Mouse (Mus musculus): ENCODE data around the gene Cachd1. TPM values are rescaled to one million over a fixed set of nuclear protein-coding genes. Genes with fewer than 3 reads are reported as not detected.

Cachd1 gene
- polyA plus RNA-seq, 1 experiment: 10.3 TPM

DNA sequence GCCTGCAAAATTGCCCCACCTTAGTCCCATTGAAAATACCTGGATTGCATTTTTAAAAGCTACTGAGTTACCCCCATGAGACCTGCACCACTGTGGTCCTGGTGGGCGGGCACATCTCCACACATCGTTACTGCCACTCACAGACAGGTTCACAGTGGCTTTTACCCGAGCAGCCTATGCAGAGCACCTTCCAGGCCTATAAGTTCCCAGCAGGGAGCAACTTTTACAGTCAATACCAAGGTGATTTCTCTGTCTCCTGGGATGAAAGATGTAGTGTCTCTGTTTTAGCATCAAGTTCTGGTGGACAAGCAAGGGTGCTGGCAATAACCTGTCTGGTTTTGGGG, 24.9 kb downstream of the Cachd1 start:
- H3K4me1 ChIP-seq (ENCODE audit: control insufficient read depth, insufficient read depth, low read length): no peaks in the 10 kb centered on the region
- H3K4me3 ChIP-seq (replicated peaks; ENCODE audit: control insufficient read depth, low read depth, low read length): no peak overlapping the region
- H3K27ac ChIP-seq (ENCODE audit: control insufficient read depth, insufficient read depth, low read depth, low read length, poor library complexity): no peak overlapping the region
- TF ChIP-seq POLR2A (IDR thresholded peaks at IDR 0.05; ENCODE audit: borderline replicate concordance, control insufficient read depth, low read depth, low read length): no peak
- TF ChIP-seq CTCF (IDR thresholded peaks at IDR 0.05; ENCODE audit: control insufficient read depth, insufficient read depth, low read length): no peak
- WGBS: 83% methylated on average over 3 of the region's 3 CpGs

DNA sequence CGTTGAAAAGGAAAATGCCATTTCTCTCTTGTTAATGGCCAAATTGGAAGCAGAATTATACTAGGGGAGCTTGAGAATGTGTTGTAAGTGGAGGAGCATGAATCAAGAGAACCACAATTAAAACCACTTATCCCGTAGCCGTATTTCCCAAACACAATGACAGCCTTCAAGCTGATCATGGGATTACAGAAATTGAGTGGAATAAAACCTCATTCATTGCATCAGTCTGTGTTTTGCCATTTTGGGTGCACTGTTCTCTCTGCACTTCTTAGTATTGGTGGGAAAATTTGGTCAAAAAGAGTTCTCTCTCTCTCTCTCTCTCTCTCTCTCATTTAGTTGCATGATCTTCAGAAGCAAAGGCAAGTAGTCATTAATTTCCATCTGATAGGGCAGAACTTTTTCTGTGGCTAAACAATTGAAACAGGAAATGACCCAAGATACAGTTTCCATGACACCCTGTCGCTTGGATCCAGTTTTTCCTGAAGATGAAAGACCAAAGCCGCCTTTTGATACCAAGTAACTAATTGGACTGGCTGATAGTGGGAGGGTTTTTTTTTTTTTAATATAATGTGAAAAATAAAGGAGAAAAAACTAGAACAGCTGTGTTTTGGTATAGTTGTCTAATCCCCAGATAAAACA, 34.7 kb downstream of the Cachd1 start:
- 63% methylated on average over 5 of the region's 5 CpGs for WGBS
- TF ChIP-seq POLR2A (IDR thresholded peaks at IDR 0.05; ENCODE audit: borderline replicate concordance, control insufficient read depth, low read depth, low read length) (no peak), CTCF (IDR thresholded peaks at IDR 0.05; ENCODE audit: control insufficient read depth, insufficient read depth, low read length) (no peak)
- no peak overlapping the region for H3K27ac ChIP-seq (ENCODE audit: control insufficient read depth, insufficient read depth, low read depth, low read length, poor library complexity)
- no peaks in the 10 kb centered on the region for H3K4me1 ChIP-seq (ENCODE audit: control insufficient read depth, insufficient read depth, low read length)
- no peak overlapping the region for H3K4me3 ChIP-seq (replicated peaks; ENCODE audit: control insufficient read depth, low read depth, low read length)

DNA sequence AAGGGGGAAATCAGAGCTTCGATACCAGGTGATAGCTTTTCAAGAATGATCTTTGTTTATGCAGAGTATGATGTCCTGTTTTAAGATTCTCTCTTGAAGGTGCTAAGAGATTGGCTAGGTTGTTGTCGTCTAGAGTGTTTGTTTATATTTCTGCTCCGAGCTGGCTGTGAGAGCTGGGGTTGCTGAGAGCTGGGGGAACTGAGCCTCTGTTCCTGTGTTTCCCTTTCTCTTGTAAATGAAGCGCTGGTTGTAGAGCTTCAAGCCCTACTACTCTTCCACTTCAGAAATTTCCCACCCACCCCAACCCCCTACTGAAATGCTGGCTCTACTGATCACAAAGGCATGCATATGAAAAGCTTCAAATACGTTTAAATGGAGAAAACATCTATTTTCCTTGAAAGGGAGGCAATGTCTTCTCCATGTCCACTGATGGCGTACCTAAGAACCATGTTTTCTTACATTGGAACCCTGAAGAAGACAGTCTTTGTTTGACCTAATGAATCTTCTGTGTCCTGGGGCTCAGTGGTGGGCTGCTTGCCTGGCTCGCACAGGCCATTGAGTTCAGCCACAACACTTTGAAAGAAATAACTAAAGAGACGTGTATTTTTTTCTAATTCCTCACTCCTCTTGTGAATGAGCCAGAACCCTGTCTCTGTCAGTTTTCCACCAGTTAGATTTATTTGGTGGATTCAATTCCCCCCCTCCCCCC, 35.5 kb downstream of the Cachd1 start:
- Histone ChIP-seq H3K27ac (ENCODE audit: control insufficient read depth, insufficient read depth, low read depth, low read length, poor library complexity) (no peak overlapping the region), H3K4me1 (ENCODE audit: control insufficient read depth, insufficient read depth, low read length) (no peaks in the 10 kb centered on the region), H3K4me3 (replicated peaks; ENCODE audit: control insufficient read depth, low read depth, low read length) (no peak overlapping the region)
- TF ChIP-seq POLR2A (IDR thresholded peaks at IDR 0.05; ENCODE audit: borderline replicate concordance, control insufficient read depth, low read depth, low read length): no peak
- TF ChIP-seq CTCF (IDR thresholded peaks at IDR 0.05; ENCODE audit: control insufficient read depth, insufficient read depth, low read length): no peak
- 53% methylated on average over 8 of the region's 8 CpGs for WGBS

DNA sequence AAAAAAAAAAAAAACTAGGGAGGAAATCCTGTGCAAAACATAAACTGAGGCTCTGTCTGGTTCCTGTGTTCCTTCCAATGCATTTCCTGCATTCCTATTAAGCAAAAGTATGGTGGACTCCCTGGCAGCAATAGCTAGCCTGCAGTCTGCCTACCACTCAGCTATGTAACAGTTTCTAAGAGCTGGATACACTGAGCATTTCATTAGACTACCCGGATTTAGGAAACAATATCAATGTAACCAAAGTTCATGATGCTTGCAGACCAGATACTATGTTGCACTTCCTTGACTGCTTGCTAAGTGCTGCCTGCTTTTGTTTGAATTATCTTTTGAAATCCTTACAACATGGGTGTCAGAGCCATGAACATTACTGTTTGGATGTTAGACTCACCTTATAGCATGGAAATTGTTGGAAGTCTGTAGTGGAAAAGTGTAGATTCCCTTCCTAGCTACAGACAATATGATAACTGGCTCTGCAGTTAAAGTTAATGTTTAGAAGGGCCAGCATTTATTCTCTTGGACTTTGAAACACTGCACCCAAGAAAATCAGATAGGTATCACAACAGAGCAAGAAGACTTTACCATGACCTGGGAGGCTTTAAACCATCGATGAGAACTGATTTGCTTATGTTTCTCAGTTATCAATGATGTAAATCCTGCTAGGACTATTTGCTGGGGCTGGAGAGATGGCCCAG, 37.4 kb downstream of the Cachd1 start:
- no peak overlapping the region for H3K27ac ChIP-seq (ENCODE audit: control insufficient read depth, insufficient read depth, low read depth, low read length, poor library complexity)
- H3K4me3 ChIP-seq (replicated peaks; ENCODE audit: control insufficient read depth, low read depth, low read length): no peak overlapping the region
- no peaks in the 10 kb centered on the region for H3K4me1 ChIP-seq (ENCODE audit: control insufficient read depth, insufficient read depth, low read length)
- TF ChIP-seq CTCF (IDR thresholded peaks at IDR 0.05; ENCODE audit: control insufficient read depth, insufficient read depth, low read length): no peak
- no peak for TF ChIP-seq POLR2A (IDR thresholded peaks at IDR 0.05; ENCODE audit: borderline replicate concordance, control insufficient read depth, low read depth, low read length)
- WGBS: 55% methylated on average over 2 of the region's 2 CpGs

- Histone ChIP-seq H3K27ac (ENCODE audit: control insufficient read depth, insufficient read depth, low read depth, low read length, poor library complexity) (no peak overlapping the region), H3K4me3 (replicated peaks; ENCODE audit: control insufficient read depth, low read depth, low read length) (no peak overlapping the region), H3K4me1 (ENCODE audit: control insufficient read depth, insufficient read depth, low read length) (no peaks in the 10 kb centered on the region)
- WGBS: 78% methylated on average over 3 of the region's 3 CpGs
- TF ChIP-seq CTCF (IDR thresholded peaks at IDR 0.05; ENCODE audit: control insufficient read depth, insufficient read depth, low read length) (no peak), POLR2A (IDR thresholded peaks at IDR 0.05; ENCODE audit: borderline replicate concordance, control insufficient read depth, low read depth, low read length) (no peak)
Measured at GRCm38 (mm10) chr4:100819238-100819637, 42.8 kb downstream of the Cachd1 start.

DNA sequence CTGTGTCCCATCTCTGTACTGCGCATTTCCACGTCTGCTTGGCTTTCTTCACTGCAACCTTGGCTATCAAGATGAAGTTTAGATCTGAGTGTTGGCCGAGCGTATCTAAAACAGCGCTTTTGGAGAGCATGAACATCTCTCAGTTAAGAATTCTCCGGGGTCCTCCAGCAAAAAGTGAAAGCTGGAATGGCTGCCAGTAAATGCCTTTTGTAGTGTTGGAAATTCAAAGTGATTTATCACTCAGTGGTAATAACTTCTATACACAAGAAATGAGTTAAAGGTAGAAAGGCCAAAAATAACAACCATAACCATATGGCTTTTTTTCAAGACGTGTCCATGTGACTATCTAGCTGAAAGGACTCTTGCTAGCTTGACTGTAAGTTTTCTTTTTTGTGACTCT, 46.1 kb downstream of the Cachd1 start:
- H3K4me3 ChIP-seq (replicated peaks; ENCODE audit: control insufficient read depth, low read depth, low read length): no peak overlapping the region
- no peak for TF ChIP-seq POLR2A (IDR thresholded peaks at IDR 0.05; ENCODE audit: borderline replicate concordance, control insufficient read depth, low read depth, low read length)
- no peak for TF ChIP-seq CTCF (IDR thresholded peaks at IDR 0.05; ENCODE audit: control insufficient read depth, insufficient read depth, low read length)
- no peaks in the 10 kb centered on the region for H3K4me1 ChIP-seq (ENCODE audit: control insufficient read depth, insufficient read depth, low read length)
- H3K27ac ChIP-seq (ENCODE audit: control insufficient read depth, insufficient read depth, low read depth, low read length, poor library complexity): no peak overlapping the region
- 78% methylated on average over 7 of the region's 7 CpGs for WGBS

GRCm38 (mm10) chr4:100827374-100827773, 50.9 kb downstream of the Cachd1 start:
- Histone ChIP-seq H3K4me1 (ENCODE audit: control insufficient read depth, insufficient read depth, low read length) (no peaks in the 10 kb centered on the region), H3K27ac (ENCODE audit: control insufficient read depth, insufficient read depth, low read depth, low read length, poor library complexity) (no peak overlapping the region), H3K4me3 (replicated peaks; ENCODE audit: control insufficient read depth, low read depth, low read length) (no peak overlapping the region)
- 63% methylated on average over 5 of the region's 5 CpGs for WGBS
- no peak for TF ChIP-seq POLR2A (IDR thresholded peaks at IDR 0.05; ENCODE audit: borderline replicate concordance, control insufficient read depth, low read depth, low read length)
- no peak for TF ChIP-seq CTCF (IDR thresholded peaks at IDR 0.05; ENCODE audit: control insufficient read depth, insufficient read depth, low read length)

DNA sequence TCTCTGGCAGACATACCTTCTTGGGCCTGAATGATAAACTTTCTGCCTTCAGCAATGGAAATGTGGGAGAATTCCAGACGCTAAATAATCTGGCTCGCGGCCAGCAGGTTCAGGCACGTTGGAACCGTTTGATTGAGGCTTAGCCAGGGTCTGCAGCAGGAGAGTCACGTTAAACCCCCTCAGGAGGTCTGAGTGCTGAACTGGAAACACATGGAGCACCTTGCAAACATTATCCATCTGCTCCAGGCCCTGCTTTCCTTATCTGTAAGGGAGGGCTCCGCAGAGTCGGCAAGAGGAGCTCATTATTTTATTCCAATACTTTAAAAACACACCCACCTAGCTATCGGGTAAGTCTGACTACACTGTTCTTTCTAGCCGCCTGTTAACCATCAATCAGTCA, 52.3 kb downstream of the Cachd1 start:
- no peak overlapping the region for H3K4me3 ChIP-seq (replicated peaks; ENCODE audit: control insufficient read depth, low read depth, low read length)
- TF ChIP-seq POLR2A (IDR thresholded peaks at IDR 0.05; ENCODE audit: borderline replicate concordance, control insufficient read depth, low read depth, low read length) (no peak), CTCF (IDR thresholded peaks at IDR 0.05; ENCODE audit: control insufficient read depth, insufficient read depth, low read length) (no peak)
- no peak overlapping the region for H3K27ac ChIP-seq (ENCODE audit: control insufficient read depth, insufficient read depth, low read depth, low read length, poor library complexity)
- 64% methylated on average over 10 of the region's 10 CpGs for WGBS
- no peaks in the 10 kb centered on the region for H3K4me1 ChIP-seq (ENCODE audit: control insufficient read depth, insufficient read depth, low read length)
